Mouse (Mus musculus) forebrain, embryonic 16.5 days (tissue): ENCODE measurements around the gene Dnajb1. TPM values are rescaled to one million over a fixed set of nuclear protein-coding genes. Genes with fewer than 3 reads are reported as not detected.
A peak's percentile ranks its signal among the peaks of the same experiment; 100 is the strongest.

Experiments used
- ATAC-seq: fragments of 200-750 bp; cut with Nextera tagmentation; 2 replicates; pipeline ENCODE4 v1.8.0; 2017; ENCODE audit warnings: mild to moderate bottlenecking, moderate library complexity
- H3K27ac ChIP-seq: fragments of 300-500 bp; sonication (generic); 2 replicates; pipeline ENCODE4 v1.5.1; 2014; ENCODE audit warnings: low read length, control low read depth
- H3K27me3 ChIP-seq: fragments of 300-500 bp; sonication (generic); replicated peaks from 2 replicates; pipeline ENCODE4 v1.6.1; 2014; ENCODE audit warnings: low read length; ENCODE audit not compliant: control insufficient read depth, insufficient read depth
- H3K36me3 ChIP-seq: fragments of 300-500 bp; sonication (generic); 2 replicates; pipeline ENCODE4 v1.6.1; 2014; ENCODE audit not compliant: control insufficient read depth, insufficient read depth
- H3K4me1 ChIP-seq: fragments of 300-500 bp; sonication (generic); replicated peaks from 2 replicates; pipeline ENCODE4 v1.6.1; 2014; ENCODE audit warnings: low read length; ENCODE audit not compliant: control insufficient read depth, insufficient read depth
- H3K4me2 ChIP-seq: fragments of 300-500 bp; sonication (generic); 2 replicates; pipeline ENCODE4 v1.6.1; 2014; ENCODE audit warnings: mild to moderate bottlenecking, low read length, control low read depth
- H3K4me3 ChIP-seq: fragments of 300-500 bp; sonication (generic); replicated peaks from 2 replicates; pipeline ENCODE4 v1.5.1; 2014; ENCODE audit warnings: mild to moderate bottlenecking, low read length, control low read depth
- H3K9ac ChIP-seq: fragments of 300-500 bp; sonication (generic); replicated peaks from 2 replicates; pipeline ENCODE4 v1.6.1; 2014; ENCODE audit warnings: low read depth, low read length, control low read depth
- H3K9me3 ChIP-seq: fragments of 300-500 bp; sonication (generic); 2 replicates; pipeline ENCODE4 v1.6.1; 2016; ENCODE audit warnings: low read length; ENCODE audit not compliant: control insufficient read depth
- WGBS: fragments of 180-500 bp; shearing (Covaris S2); extraction: QIAGEN DNeasy Blood & Tissue Kit; methylation state at CpG from one replicate; pipeline ENCODE4 v1.1.7; 2014; 5-methylcytosine and 5-hydroxymethylcytosine counted together
- polyA plus RNA-seq: library from polyadenylated mRNA; unstranded; fragments of >200 nt; fragmentation: Nextera tagmentation; extraction: Ambion mirVana; gene quantifications from 2 replicates; pipeline ENCODE4 v1.2.1, GENCODE M21; 2015

Gene Dnajb1
- polyA plus RNA-seq, result 58.6 and 62.3 TPM in 2 replicates

DNA sequence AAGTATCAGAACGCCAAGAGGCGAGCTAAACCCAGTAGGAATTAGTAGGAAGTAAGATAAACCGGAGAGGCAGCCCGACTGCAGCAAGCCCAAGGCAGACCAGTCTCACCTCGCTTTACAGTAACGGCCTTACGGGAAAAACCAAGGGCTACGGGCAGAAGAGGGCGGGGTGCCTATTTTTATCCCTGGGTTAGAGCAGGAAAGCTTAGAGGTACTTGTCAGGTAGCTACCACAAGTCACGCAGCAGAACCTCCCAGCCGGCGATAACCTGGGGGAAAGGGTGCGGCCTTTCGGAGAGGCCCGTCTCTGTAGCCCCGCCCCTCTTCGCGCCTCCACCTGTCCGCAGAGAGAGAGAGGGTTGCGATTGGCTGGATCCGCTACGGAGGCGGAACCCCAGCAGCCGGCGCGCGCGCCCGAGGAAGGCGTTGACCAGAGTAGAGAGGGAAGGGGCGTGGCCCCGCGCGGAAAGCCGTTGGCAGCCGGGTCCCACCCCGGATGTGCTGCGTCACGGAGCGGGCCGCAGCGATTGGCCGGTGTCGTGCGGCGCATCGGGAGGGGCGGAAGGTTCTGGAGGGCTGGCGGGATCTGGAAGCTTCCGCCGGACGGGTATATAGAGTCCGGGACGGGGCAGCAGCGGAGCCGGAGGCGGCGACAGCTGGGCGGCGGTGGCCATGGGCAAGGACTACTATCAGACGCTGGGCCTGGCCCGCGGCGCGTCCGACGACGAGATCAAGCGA, at the start of gene Dnajb1, which contains the start of gene Tecr:
Gene Dnajb1 (plus strand): TSS at position 533 of the 737 bp plus-strand sequence.
Gene Tecr (minus strand): TSS at position 311 of the 737 bp plus-strand sequence.
- H3K27ac ChIP-seq, result peak within 1 kb of the TSS; percentile 98

DNA sequence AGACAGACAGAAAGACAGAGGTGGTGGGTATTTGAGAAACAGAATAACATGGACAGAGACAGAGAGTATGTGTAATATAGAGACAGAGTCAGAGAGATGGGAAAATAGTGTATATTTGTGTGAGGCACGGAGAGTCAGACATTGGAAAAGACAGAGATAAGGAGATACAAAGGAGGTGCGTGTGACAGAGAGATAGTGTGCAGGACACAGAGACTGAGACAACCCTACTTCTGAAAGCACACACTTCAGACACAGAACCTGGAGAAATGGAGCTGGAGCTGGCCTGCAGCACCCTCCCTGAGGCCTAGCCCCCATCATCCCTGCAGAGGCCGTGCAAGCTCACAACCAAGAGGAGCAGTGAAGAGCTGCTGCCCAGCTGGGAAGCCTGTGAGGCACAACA, 45.3 kb upstream of the Dnajb1 start:
- H3K27me3 ChIP-seq, result no peaks in the 10 kb centered on the region
- peaks cover 6% of the 10 kb centered on the region for H3K4me1 ChIP-seq
- ATAC-seq, result no peak
- H3K27ac ChIP-seq, result no peak overlapping the region
- H3K9ac ChIP-seq, result no peak overlapping the region
- no peak overlapping the region for H3K4me3 ChIP-seq
- H3K9me3 ChIP-seq, result no peaks in the 10 kb centered on the region
- no peak overlapping the region for H3K4me2 ChIP-seq
- 88% methylated on average over 3 of the region's 3 CpGs for WGBS
- H3K36me3 ChIP-seq, result no peaks in the 10 kb centered on the region

More for the DNA sequence above, at the start of gene Dnajb1, which contains the start of gene Tecr:
- Histone ChIP-seq H3K9me3 (no peaks in the 10 kb centered on the region), H3K4me2 (peak within 1 kb of the TSS; percentile 80), H3K36me3 (peaks cover 20% of the 10 kb centered on the region), H3K27me3 (no peaks in the 10 kb centered on the region), H3K4me1 (peaks cover 20% of the 10 kb centered on the region), H3K4me3 (peak within 1 kb of the TSS; percentile 79), H3K9ac (peak within 1 kb of the TSS; percentile 83)
- WGBS, result under 1% methylated on average over 65 of the region's 69 CpGs
- ATAC-seq, result peak; percentile 98

DNA sequence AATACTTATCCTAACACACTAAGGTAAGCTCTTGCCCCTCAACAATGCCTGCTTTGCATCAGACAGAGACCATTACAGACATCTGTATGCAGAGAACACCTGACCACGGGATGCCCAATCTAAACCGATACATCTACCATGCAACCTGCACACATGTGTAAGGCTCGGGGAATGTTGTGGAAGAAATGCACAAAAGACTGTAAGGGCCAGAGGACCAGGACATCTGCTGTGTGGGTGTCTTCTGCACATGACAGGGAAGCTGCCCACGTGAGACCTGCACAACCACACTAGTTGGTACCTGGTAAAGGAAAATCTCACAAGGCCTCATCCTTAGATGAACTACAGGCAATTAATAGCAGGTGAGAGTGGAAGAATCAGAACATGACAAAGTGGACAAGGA, 44.7 kb upstream of the Dnajb1 start:
- no peak overlapping the region for H3K9ac ChIP-seq
- no peaks in the 10 kb centered on the region for H3K9me3 ChIP-seq
- no peak for ATAC-seq
- no peaks in the 10 kb centered on the region for H3K27me3 ChIP-seq
- 76% methylated on average over 4 of the region's 4 CpGs for WGBS
- peaks cover 12% of the 10 kb centered on the region for H3K4me1 ChIP-seq
- no peak overlapping the region for H3K27ac ChIP-seq
- no peaks in the 10 kb centered on the region for H3K36me3 ChIP-seq
- no peak overlapping the region for H3K4me3 ChIP-seq
- no peak overlapping the region for H3K4me2 ChIP-seq

DNA sequence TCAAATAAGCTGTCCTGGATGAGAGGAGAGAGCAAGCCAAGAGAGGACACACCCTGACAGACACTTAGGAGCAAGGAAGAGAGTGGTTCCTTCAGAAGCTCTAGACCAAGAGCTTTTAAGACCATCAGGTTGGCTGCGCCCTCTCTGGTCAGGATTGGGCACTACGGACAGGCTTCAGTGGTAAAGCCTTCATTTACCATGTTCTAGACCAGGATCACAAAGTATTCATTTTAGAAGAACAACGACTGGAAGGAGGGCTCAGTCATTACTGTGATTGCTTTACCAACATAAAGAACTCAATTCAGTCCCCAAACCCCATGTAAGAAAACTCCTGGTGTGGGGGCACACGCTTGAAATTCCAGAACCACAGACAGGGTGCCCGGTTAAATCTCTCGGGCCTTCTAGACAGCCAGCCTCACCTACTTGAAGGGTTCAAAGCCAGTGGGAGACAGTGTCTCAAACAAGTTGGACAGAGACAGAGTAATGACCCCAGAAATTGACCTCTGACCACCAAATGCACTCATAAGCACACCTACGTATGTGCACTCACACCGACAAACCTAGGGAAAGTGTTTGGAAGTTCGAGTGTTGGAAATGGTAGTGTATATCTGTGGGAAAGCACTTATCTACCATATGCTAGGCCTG, 42.1 kb upstream of the Dnajb1 start:
- ATAC-seq, result no peak
- no peak overlapping the region for H3K4me2 ChIP-seq

DNA sequence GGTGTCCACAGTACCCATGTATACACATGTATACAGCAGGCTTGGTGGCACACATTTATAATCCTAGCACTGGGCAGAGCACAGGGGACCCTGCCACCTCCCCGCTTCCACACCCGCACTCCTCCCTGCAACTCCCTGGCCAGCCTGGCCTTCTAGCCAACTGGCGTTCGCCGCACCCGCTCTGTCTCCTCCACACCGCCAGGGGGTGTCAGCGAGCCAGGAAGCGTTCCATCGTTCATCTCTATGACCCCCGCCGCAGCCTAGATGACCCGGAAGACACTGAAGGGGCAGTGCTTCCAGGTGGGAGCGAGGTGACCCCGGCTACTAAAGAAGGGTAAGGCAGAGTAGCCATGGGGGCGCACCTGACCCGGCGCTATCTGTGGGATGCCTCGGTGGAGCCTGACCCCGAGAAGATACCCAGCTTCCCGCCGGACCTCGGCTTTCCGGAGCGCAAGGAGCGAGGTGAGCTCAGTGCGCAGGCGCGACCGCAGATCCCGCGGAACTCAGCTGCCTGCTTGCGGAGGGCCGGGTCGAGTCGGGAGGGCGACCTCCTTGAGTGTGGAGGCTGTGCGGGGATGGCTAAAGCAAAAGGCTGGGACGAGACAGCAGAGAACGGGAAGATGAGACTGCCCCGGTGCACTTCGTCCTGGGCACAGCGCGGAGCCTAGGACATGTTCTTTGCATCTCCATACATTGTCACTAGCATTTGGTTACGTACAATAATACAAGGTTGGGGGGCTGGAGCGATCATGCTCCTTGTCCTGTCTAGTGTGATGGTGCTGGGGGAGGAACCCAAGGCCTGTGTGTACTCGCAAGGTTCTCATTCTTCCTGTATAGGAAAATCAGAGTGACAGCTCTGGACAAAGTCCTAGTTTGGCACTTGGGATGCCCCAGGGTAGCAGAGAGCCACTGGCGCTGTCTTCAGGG, 41.3 kb upstream of the Dnajb1 start, which contains the start of gene Ndufb7:
Gene Ndufb7 (plus strand): TSS at position 203 of the 927 bp plus-strand sequence.
- H3K36me3 ChIP-seq, result peaks cover 3% of the 10 kb centered on the region; the same call in 1 of the 2 replicates
- no peaks in the 10 kb centered on the region for H3K9me3 ChIP-seq
- H3K9ac ChIP-seq, result peak within 1 kb of the TSS; percentile 91
- H3K4me1 ChIP-seq, result peaks cover 12% of the 10 kb centered on the region
- peak within 1 kb of the TSS; percentile 74 for H3K27ac ChIP-seq
- 2% methylated on average over 43 of the region's 48 CpGs for WGBS
- peak; percentile 82 for ATAC-seq
- no peaks in the 10 kb centered on the region for H3K27me3 ChIP-seq
- H3K4me3 ChIP-seq, result peak within 1 kb of the TSS; percentile 92
- H3K4me2 ChIP-seq, result peak within 1 kb of the TSS; percentile 97

More for the DNA sequence above, 42.1 kb upstream of the Dnajb1 start:
- Histone ChIP-seq H3K36me3 (no peaks in the 10 kb centered on the region), H3K9ac (no peak overlapping the region), H3K27ac (no peak overlapping the region; the same call in 1 of the 2 replicates), H3K4me3 (no peak overlapping the region), H3K9me3 (no peaks in the 10 kb centered on the region), H3K27me3 (no peaks in the 10 kb centered on the region), H3K4me1 (peaks cover 12% of the 10 kb centered on the region)
- 73% methylated on average over 9 of the region's 9 CpGs for WGBS

DNA sequence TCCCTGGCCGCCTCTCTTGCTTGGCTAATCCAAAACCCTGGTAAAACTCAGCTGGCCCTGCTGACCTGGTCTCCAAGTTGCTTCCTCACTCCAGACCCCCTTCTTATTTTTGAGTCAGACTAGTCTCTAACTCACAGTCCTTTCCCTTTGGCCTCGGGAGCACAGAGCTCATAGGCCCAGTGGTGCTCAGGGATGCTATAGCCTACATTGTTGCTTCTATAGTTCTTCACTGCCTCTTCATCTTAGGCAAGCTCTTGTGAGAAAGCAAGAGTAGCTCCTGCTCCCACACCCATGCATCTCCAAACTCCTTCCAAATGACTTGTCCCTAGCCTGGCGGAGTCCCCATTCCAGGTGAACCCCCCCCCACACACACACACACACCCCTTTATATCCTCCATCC, 40.3 kb upstream of the Dnajb1 start:
- H3K9ac ChIP-seq, result peak overlapping the region; percentile 91
- no peaks in the 10 kb centered on the region for H3K27me3 ChIP-seq
- peak overlapping the region; percentile 97 for H3K4me2 ChIP-seq
- peaks cover 7% of the 10 kb centered on the region for H3K36me3 ChIP-seq
- ATAC-seq, result no peak
- H3K4me1 ChIP-seq, result peaks cover 12% of the 10 kb centered on the region
- H3K4me3 ChIP-seq, result peak overlapping the region; percentile 92
- no peaks in the 10 kb centered on the region for H3K9me3 ChIP-seq
- H3K27ac ChIP-seq, result no peak overlapping the region
- 53% methylated on average over 3 of the region's 3 CpGs for WGBS

- H3K27ac ChIP-seq, result no peak overlapping the region
- H3K4me2 ChIP-seq, result no peak overlapping the region
- no peak for ATAC-seq
- H3K9ac ChIP-seq, result 0 out of 2 replicates have a peak overlapping the region, but pooled peaks have one; percentile 4
- no peaks in the 10 kb centered on the region for H3K27me3 ChIP-seq
- 63% methylated on average over 5 of the region's 5 CpGs for WGBS
- H3K4me1 ChIP-seq, result peaks cover 12% of the 10 kb centered on the region
- H3K36me3 ChIP-seq, result peaks cover 7% of the 10 kb centered on the region
- H3K4me3 ChIP-seq, result no peak overlapping the region
- H3K9me3 ChIP-seq, result no peaks in the 10 kb centered on the region
These were observed 39.9 kb upstream of the Dnajb1 start for GRCm38 (mm10) chr8:83568128-83568527.

GRCm38 (mm10) chr8:83568755-83569154, 39.2 kb upstream of the Dnajb1 start:
- WGBS, result 77% methylated on average over 5 of the region's 5 CpGs
- H3K36me3 ChIP-seq, result peaks cover 7% of the 10 kb centered on the region
- H3K9me3 ChIP-seq, result no peaks in the 10 kb centered on the region
- H3K9ac ChIP-seq, result no peak overlapping the region
- no peak overlapping the region for H3K27ac ChIP-seq
- no peak overlapping the region for H3K4me3 ChIP-seq
- peaks cover 12% of the 10 kb centered on the region for H3K4me1 ChIP-seq
- ATAC-seq, result no peak
- no peaks in the 10 kb centered on the region for H3K27me3 ChIP-seq
- no peak overlapping the region for H3K4me2 ChIP-seq
